Mouse (Mus musculus) small intestine, adult 10 weeks (tissue): Measurements from ENCODE around the gene Nhp2. TPM values are rescaled to one million over a fixed set of nuclear protein-coding genes. Genes with fewer than 3 reads are reported as not detected.

Source experiments
- polyA plus RNA-seq: library from polyadenylated mRNA; stranded (reverse); fragments of 350-450 nt; fragmentation: Illumina TruSeq; extraction: RNeasy Lipid Tissue Mini Kit (QIAGEN cat#74804); gene quantifications from one replicate; pipeline ENCODE4 v1.2.3, GENCODE M21; 2014; ENCODE audit warnings: low replicate concordance

The Nhp2 gene
- 0.59 TPM for polyA plus RNA-seq

DNA sequence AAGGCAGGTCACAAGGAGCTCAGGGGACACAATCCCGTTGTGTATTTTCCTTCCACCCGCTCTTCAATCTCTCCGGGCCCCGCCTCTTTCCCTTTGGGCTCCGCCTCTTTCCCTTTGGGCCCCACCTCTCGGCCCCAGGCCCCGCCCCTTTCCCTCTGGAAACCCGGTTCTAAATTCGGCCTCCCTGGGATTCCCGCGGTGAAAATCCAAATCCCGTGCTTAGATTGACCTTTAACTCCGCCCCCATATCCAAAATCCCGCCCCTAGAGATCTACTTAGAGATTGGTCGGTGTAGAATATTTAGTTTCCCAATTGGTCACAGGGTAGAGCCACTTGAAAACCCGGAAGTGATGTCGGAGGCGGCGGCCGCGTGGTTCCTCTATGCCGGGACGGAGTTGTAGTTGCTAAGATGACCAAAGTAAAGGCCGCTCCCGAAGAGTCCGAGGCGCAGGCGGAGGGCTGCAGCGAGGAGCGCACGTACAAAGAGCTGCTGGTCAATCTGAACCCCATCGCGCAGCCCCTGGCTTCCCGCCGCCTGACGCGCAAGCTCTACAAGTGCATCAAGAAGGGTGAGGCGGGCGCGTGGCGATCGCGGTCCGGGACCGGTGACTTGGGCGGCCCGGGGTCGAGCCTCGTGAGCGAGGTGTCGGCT, at the start of gene Nhp2:
Gene Nhp2 (plus strand): TSS at position 327 of the 652 bp plus-strand sequence.

DNA sequence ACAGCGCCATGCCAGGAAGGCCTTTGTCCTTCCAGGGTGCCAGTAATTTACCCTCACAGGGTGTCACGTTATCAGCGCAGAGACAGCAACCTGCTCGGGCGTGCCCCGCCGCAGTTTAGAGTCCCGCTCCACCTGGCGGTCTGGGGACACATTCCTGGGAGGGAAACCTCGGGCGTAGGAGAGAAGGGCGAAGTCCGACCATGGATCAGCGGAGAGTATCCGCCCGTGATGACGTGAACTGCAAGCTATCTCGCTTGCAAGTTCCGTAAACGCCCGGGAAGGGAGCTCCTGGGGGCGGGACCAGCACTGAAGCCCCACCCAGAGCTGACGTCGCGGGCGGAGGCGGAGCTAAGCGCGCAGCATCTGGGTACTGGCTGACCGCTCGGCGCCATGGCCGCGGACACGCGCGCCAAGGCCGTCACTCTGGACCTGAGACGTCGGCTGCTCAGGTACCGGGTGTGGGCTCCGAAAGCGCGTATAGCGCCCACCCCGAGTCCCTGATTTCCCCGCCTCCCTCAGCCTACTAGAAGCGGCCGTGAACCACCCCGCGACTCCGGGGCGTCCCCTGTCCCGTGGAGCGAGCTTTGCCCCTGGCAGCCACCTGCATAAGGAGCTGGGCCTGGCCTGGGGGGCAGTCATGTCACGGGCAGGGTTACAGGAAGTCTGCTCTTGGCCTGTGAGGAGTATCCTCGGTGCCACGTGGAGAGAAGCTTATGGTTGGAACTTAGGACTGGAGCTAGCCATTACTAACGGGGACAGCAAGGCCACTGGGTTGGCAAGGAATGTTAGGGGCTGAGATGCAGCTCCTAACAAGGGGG, 34.9 kb upstream of the Nhp2 start, which contains the start of gene Phykpl:
Gene Phykpl (plus strand): TSS at position 327 of the 818 bp plus-strand sequence.

DNA sequence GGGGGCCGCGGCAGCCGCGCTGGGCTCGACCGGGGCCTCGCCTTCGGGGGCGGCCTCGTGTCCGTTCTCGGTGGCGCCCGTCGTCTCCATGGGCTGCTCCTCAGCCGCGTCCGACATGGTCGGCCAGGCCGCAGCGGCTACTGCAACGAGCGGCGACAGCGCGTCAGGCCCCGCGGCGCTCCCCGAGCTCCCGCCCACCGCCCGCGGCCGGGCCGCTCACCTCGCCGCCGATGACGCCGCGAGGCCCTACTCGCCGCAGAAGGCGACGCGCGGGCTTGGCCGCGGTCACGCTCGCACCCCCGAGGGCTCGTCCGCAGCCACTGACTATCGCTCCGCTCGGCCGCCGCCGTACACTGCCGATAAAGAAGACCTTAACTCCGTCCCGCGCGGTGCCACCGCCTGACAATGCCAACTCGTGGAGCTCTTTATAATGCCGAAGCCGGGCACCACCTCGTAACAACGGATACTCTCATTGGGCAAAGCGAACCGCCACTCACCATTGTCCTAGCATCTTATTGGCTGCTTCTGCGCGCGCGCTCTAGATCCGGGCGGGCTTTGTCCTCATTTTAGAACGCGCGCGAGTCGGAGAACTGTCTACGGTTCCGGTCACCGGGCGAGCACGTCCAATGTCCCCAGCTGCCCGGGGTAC, 13.0 kb upstream of the Nhp2 start, which contains the start of gene Hnrnpab:
Gene Hnrnpab (minus strand): TSS at position 401 of the 649 bp plus-strand sequence.

DNA sequence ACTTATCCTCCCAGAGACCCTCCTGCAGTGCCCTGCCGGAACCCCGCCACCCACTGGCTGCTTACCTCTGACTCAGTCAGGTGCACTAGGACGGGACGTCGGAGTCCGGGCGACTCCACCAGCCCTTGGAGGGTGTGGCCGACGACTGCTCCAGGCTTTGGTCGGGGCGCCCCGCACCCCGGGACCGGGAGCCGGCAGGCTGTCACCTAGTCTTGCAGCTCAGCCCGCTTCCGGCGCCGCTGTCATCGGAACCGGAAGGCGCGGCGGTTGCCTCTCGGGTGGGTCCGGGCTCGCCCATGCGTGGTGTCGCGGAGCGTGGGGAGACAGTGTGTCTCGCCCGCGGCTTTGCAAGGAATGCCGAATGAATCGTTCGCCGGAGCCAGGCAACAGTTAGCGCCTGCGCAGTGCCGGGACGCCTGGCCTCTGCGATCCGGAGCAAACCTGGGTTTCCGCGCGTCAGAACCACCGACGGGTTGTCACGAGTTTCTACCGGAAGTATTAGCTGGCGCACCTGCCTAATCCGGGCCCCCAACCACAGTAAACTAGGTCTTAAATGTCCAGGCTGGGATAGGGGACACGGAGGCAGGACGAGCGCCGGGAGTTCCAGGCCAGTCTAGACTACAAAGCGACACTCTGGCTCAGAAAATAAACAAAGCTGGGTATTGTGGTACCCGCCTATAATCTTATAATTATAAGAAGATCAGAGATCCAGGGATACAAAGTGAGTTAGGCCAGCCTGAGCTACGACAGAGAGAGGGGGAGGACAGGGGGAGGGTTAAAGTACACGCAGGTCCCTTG, 16.2 kb downstream of the Nhp2 start, which contains the start of gene Rmnd5b:
Gene Rmnd5b (minus strand): TSS at position 372 of the 798 bp plus-strand sequence.

DNA sequence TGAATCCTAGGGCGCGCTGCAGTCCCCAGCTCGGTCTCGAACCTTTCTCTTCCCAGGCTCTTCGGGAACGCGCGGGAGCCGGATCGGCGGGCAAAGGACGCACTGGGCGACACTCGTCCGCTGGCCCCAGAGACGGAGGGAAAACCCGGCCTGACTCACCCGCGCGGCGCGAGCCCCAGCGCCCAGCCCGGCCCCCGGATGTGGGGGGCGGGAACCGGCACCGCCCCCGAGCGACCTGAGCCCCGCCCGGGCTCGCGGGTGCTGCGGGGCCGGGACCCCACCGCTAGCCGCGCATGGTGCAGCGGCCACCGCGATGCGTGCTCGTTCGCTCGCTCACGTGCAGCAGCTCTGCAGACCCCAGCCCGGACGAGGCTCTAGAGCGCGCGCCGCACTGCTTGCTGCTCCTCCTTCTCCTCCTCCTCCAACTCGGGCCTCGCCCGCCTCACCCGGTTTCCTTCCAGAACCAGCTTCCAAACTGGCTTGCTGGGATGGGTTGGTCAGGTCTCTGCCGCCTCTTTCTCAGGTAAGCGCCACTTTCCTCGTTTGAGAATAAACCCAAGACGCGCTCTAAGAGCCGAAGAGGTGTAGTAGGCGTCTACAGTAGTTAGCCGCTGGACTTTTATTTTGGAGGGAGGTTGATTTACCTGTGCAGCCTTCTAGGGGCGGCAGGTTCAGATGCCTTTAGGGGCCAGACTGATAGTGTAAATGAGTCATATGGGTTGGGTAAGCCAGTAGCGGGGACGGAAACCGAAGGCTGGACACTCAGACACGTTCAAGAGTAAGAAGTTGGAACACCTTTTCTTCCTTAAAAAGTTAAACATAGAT, 31.4 kb downstream of the Nhp2 start, which contains the start of the genes N4bp3 and D930048N14Rik:
Gene N4bp3 (minus strand): TSS at position 152 of the 825 bp plus-strand sequence.
Gene D930048N14Rik (plus strand): TSS at position 264 of the 825 bp plus-strand sequence.

Other genes starting within 250 kb of the Nhp2 start
- gene Phykpl, start 35.0 kb upstream of the Nhp2 start, polyA plus RNA-seq = 18.0 TPM
- 323 TPM for gene Hnrnpab, start 12.9 kb upstream of the Nhp2 start, polyA plus RNA-seq
- gene Rmnd5b, start 16.2 kb downstream of the Nhp2 start, polyA plus RNA-seq = 3.4 TPM
- gene N4bp3, start 31.1 kb downstream of the Nhp2 start, polyA plus RNA-seq = not detected
- gene D930048N14Rik, start 31.2 kb downstream of the Nhp2 start, polyA plus RNA-seq = 0.74 TPM
- gene 0610009B22Rik, start 69.1 kb downstream of the Nhp2 start, polyA plus RNA-seq = 78.4 TPM
- 142 TPM for gene Sec24a, start 143.9 kb downstream of the Nhp2 start, polyA plus RNA-seq
- gene Sar1b, start 144.0 kb downstream of the Nhp2 start, polyA plus RNA-seq = 947 TPM
- gene Jade2, start 237.9 kb downstream of the Nhp2 start, polyA plus RNA-seq = 1.9 TPM